Mouse (Mus musculus) neural tube, embryonic 15.5 days (tissue): Measurements from ENCODE around the gene Gpx8. TPM values are rescaled to one million over a fixed set of nuclear protein-coding genes. Genes with fewer than 3 reads are reported as not detected.

Experiments
- ATAC-seq: fragments of 200-750 bp; cut with Nextera tagmentation; 2 replicates; pipeline ENCODE4 v1.8.0; 2017; ENCODE audit warnings: mild to moderate bottlenecking, moderate TSS enrichment, moderate library complexity; ENCODE audit not compliant: low FRiP score
- H3K27ac ChIP-seq: fragments of 300-500 bp; sonication (generic); replicated peaks from 2 replicates; pipeline ENCODE4 v1.5.1; 2015; ENCODE audit warnings: mild to moderate bottlenecking, inconsistent platforms
- H3K27me3 ChIP-seq: fragments of 300-500 bp; sonication (generic); replicated peaks from 2 replicates; pipeline ENCODE4 v1.6.1; 2015; ENCODE audit warnings: inconsistent platforms
- H3K36me3 ChIP-seq: fragments of 300-500 bp; sonication (generic); 2 replicates; pipeline ENCODE4 v1.6.1; 2015; ENCODE audit warnings: inconsistent platforms
- H3K4me1 ChIP-seq: fragments of 300-500 bp; sonication (generic); 2 replicates; pipeline ENCODE4 v1.6.1; 2015; ENCODE audit warnings: inconsistent platforms
- H3K4me2 ChIP-seq: fragments of 300-500 bp; sonication (generic); 2 replicates; pipeline ENCODE4 v1.6.1; 2015; ENCODE audit warnings: inconsistent platforms, mild to moderate bottlenecking, moderate library complexity
- H3K4me3 ChIP-seq: fragments of 300-500 bp; sonication (generic); replicated peaks from 2 replicates; pipeline ENCODE4 v1.5.1; 2015; ENCODE audit warnings: mild to moderate bottlenecking, inconsistent platforms
- H3K9ac ChIP-seq: fragments of 300-500 bp; sonication (generic); replicated peaks from 2 replicates; pipeline ENCODE4 v1.6.1; 2015; ENCODE audit warnings: mild to moderate bottlenecking, inconsistent platforms
- H3K9me3 ChIP-seq: fragments of 300-500 bp; sonication (generic); replicated peaks from 2 replicates; pipeline ENCODE4 v1.6.1; 2016; ENCODE audit warnings: inconsistent platforms
- WGBS: fragments of 180-500 bp; shearing (Covaris S2); methylation state at CpG from one replicate; pipeline ENCODE4 v1.1.7; 2015; ENCODE audit warnings: mixed read lengths; 5-methylcytosine and 5-hydroxymethylcytosine counted together
- polyA plus RNA-seq: library from polyadenylated mRNA; unstranded; fragments of >200 nt; fragmentation: Nextera tagmentation; extraction: Ambion mirVana; gene quantifications from 2 replicates; pipeline ENCODE4 v1.2.1, GENCODE M21; 2015

Gene Gpx8
- polyA plus RNA-seq, 1 experiment from 2014 or later = 59.3 TPM

- peak overlapping the region; percentile 80; the same call in 1 of the 2 replicates for H3K4me2 ChIP-seq
- peaks cover 3% of the 10 kb centered on the region; the same call in 1 of the 2 replicates for H3K27me3 ChIP-seq
- peak; percentile 56; the same call in 1 of the 2 replicates for ATAC-seq
Measured at GRCm38 (mm10) chr13:113047018-113047417, 808 bp upstream of the Gpx8 start.

GRCm38 (mm10) chr13:113045458-113046110, 626 bp downstream of the Gpx8 start:
- Histone ChIP-seq H3K9ac (peak overlapping the region; percentile 48), H3K4me2 (peak overlapping the region; percentile 80), H3K9me3 (no peaks in the 10 kb centered on the region), H3K4me1 (peaks cover 8% of the 10 kb centered on the region; the same call in 1 of the 2 replicates), H3K27ac (peak overlapping the region; percentile 37; the same call in 1 of the 2 replicates), H3K27me3 (peaks cover 3% of the 10 kb centered on the region; the same call in 1 of the 2 replicates), H3K4me3 (peak overlapping the region; percentile 50), H3K36me3 (no peaks in the 10 kb centered on the region)
- ATAC-seq = no peak
- 21% methylated on average over 18 of the region's 18 CpGs for WGBS

More at GRCm38 (mm10) chr13:113047018-113047417, 808 bp upstream of the Gpx8 start:
- Histone ChIP-seq H3K4me3 (no peak overlapping the region), H3K9me3 (no peaks in the 10 kb centered on the region), H3K4me1 (peaks cover 8% of the 10 kb centered on the region; the same call in 1 of the 2 replicates), H3K27ac (no peak overlapping the region), H3K9ac (no peak overlapping the region), H3K36me3 (no peaks in the 10 kb centered on the region)

GRCm38 (mm10) chr13:113044876-113045275, 1.3 kb downstream of the Gpx8 start:
- Histone ChIP-seq H3K4me2 (peak overlapping the region; percentile 80), H3K36me3 (no peaks in the 10 kb centered on the region), H3K4me1 (peaks cover 8% of the 10 kb centered on the region; the same call in 1 of the 2 replicates), H3K27ac (no peak overlapping the region), H3K4me3 (peak overlapping the region; percentile 50), H3K9me3 (no peaks in the 10 kb centered on the region), H3K9ac (no peak overlapping the region), H3K27me3 (peaks cover 3% of the 10 kb centered on the region; the same call in 1 of the 2 replicates)
- no peak for ATAC-seq
- WGBS = 79% methylated on average over 3 of the region's 3 CpGs

- Histone ChIP-seq H3K27ac (no peak overlapping the region), H3K4me1 (peaks cover 31% of the 10 kb centered on the region), H3K4me3 (peak overlapping the region; percentile 53; the same call in 1 of the 2 replicates), H3K4me2 (peak overlapping the region; percentile 99), H3K9ac (no peak overlapping the region), H3K9me3 (no peaks in the 10 kb centered on the region), H3K27me3 (peaks cover 31% of the 10 kb centered on the region), H3K36me3 (no peaks in the 10 kb centered on the region)
- WGBS = under 1% methylated on average over 4 of the region's 4 CpGs
- peak; percentile 85 for ATAC-seq
Measured at GRCm38 (mm10) chr13:113035852-113036251, 10.4 kb downstream of the Gpx8 start.

GRCm38 (mm10) chr13:113034950-113035421, 11.2 kb downstream of the Gpx8 start, which contains the start of gene Cdc20b:
Gene Cdc20b, plus strand, starts transcription at chr13:113035111.
- Histone ChIP-seq H3K4me1 (peaks cover 31% of the 10 kb centered on the region), H3K4me3 (peak within 1 kb of the TSS; percentile 53), H3K36me3 (no peaks in the 10 kb centered on the region), H3K27ac (no peak within 1 kb of the TSS), H3K27me3 (peaks cover 33% of the 10 kb centered on the region), H3K9me3 (no peaks in the 10 kb centered on the region), H3K4me2 (peak within 1 kb of the TSS; percentile 99), H3K9ac (peak within 1 kb of the TSS; percentile 58)
- peak; percentile 22; the same call in 1 of the 2 replicates for ATAC-seq
- WGBS = under 1% methylated on average over 46 of the region's 46 CpGs

- Histone ChIP-seq H3K27me3 (peaks cover 39% of the 10 kb centered on the region), H3K4me2 (peak overlapping the region; percentile 99), H3K9ac (peak overlapping the region; percentile 58; the same call in 1 of the 2 replicates), H3K36me3 (no peaks in the 10 kb centered on the region), H3K9me3 (no peaks in the 10 kb centered on the region), H3K4me3 (peak overlapping the region; percentile 53), H3K27ac (no peak overlapping the region), H3K4me1 (peaks cover 31% of the 10 kb centered on the region)
- no peak for ATAC-seq
- WGBS = 1% methylated on average over 11 of the region's 11 CpGs
Measured at GRCm38 (mm10) chr13:113034271-113034886, 11.8 kb downstream of the Gpx8 start.

- Histone ChIP-seq H3K4me1 (peaks cover 31% of the 10 kb centered on the region), H3K9ac (no peak overlapping the region; the same call in 1 of the 2 replicates), H3K27ac (no peak overlapping the region), H3K4me3 (peak overlapping the region; percentile 65; the same call in 1 of the 2 replicates), H3K27me3 (peaks cover 46% of the 10 kb centered on the region), H3K9me3 (no peaks in the 10 kb centered on the region), H3K36me3 (no peaks in the 10 kb centered on the region), H3K4me2 (peak overlapping the region; percentile 96; the same call in 1 of the 2 replicates)
- ATAC-seq = no peak
Measured at GRCm38 (mm10) chr13:113032831-113033230, 13.4 kb downstream of the Gpx8 start.

- H3K4me1 ChIP-seq = peaks cover 31% of the 10 kb centered on the region
Measured at GRCm38 (mm10) chr13:113031792-113032571, 14.2 kb downstream of the Gpx8 start.

GRCm38 (mm10) chr13:113031351-113031750, 14.9 kb downstream of the Gpx8 start:
- Histone ChIP-seq H3K27me3 (peaks cover 46% of the 10 kb centered on the region), H3K36me3 (no peaks in the 10 kb centered on the region), H3K27ac (peak overlapping the region; percentile 82; the same call in 1 of the 2 replicates), H3K4me1 (peaks cover 31% of the 10 kb centered on the region), H3K9ac (peak overlapping the region; percentile 63; the same call in 1 of the 2 replicates), H3K9me3 (no peaks in the 10 kb centered on the region), H3K4me2 (peak overlapping the region; percentile 96), H3K4me3 (peak overlapping the region; percentile 65)
- under 1% methylated on average over 7 of the region's 7 CpGs for WGBS
- ATAC-seq = peak; percentile 4; the same call in 1 of the 2 replicates

More at GRCm38 (mm10) chr13:113031792-113032571, 14.2 kb downstream of the Gpx8 start:
- Histone ChIP-seq H3K27me3 (peaks cover 46% of the 10 kb centered on the region), H3K9me3 (no peaks in the 10 kb centered on the region), H3K4me2 (peak overlapping the region; percentile 96), H3K4me3 (peak overlapping the region; percentile 65), H3K9ac (peak overlapping the region; percentile 63), H3K36me3 (no peaks in the 10 kb centered on the region), H3K27ac (peak overlapping the region; percentile 82)
- peak; percentile 73 for ATAC-seq
- WGBS = under 1% methylated on average over 40 of the region's 40 CpGs

- Histone ChIP-seq H3K4me1 (no peaks in the 10 kb centered on the region), H3K9ac (no peak overlapping the region), H3K27me3 (peaks cover 4% of the 10 kb centered on the region), H3K36me3 (no peaks in the 10 kb centered on the region), H3K9me3 (no peaks in the 10 kb centered on the region), H3K4me3 (no peak overlapping the region), H3K4me2 (no peak overlapping the region), H3K27ac (no peak overlapping the region)
- 85% methylated on average over 17 of the region's 17 CpGs for WGBS
- no peak for ATAC-seq
Measured at GRCm38 (mm10) chr13:113023274-113024143, 22.7 kb downstream of the Gpx8 start.
